Mouse (Mus musculus): ENCODE measurements around the gene Noto.

- TF ChIP-seq TAL1 (IDR thresholded peaks at IDR 0.05; ENCODE audit: low read length) (no peak), GATA1 (IDR thresholded peaks at IDR 0.05; ENCODE audit: low read length) (no peak; the same call in 1 of the 2 replicates)
Measured at GRCm38 (mm10) chr6:85452816-85453215, 29.1 kb downstream of the Noto start.
